Comparison of ENCODE assay signal across 8 mouse cellular contexts in genomic region chr6:138141111-138141592, GRCm38 (mm10). TPM values are rescaled to one million over a fixed set of nuclear protein-coding genes. Genes with fewer than 3 reads are reported as not detected.
DNase-seq lines count a peak whose midpoint lies in the region; ATAC-seq and TF ChIP-seq lines count a peak whose summit lies in the region.

No protein-coding gene starts in this region.

- H3K27ac ChIP-seq in spleen, adult 2 months (ENCODE audit: insufficient read depth, low read length) = peak overlapping the region; percentile 18; the same call in 1 of the 2 replicates
- peak overlapping the region; percentile 89 for H3K27ac ChIP-seq in intestine, postnatal 0 days (ENCODE audit: low read depth, low read length)
- H3K27ac ChIP-seq in liver, postnatal 0 days (ENCODE audit: low read depth) = peak overlapping the region; percentile 98
- H3K27ac ChIP-seq in neural tube, embryonic 13.5 days (replicated peaks) = peak overlapping the region; percentile 19

- H3K27me3 ChIP-seq in spleen, adult 2 months (ENCODE audit: control insufficient read depth, insufficient read depth, low read length) = no peaks in the 10 kb centered on the region
- no peaks in the 10 kb centered on the region for H3K27me3 ChIP-seq in intestine, postnatal 0 days (replicated peaks; ENCODE audit: control insufficient read depth, insufficient read depth, low read length)
- no peaks in the 10 kb centered on the region for H3K27me3 ChIP-seq in liver, postnatal 0 days (ENCODE audit: insufficient read depth, low read length)
- H3K27me3 ChIP-seq in neural tube, embryonic 13.5 days = no peaks in the 10 kb centered on the region

- no peak for DNase-seq in spleen, adult 2 months (ENCODE audit: low read depth in 1 of 2, low spot score in 2 of 2)
- no peak for DNase-seq in spleen, postnatal 14 days (ENCODE audit: low spot score in 2 of 2)
- DNase-seq in heart, adult 18-20 months = peak; percentile 90 to 91
- DNase-seq in liver, postnatal 0 days = peak; percentile 85
- no peak for DNase-seq in thymus, adult 18-20 months

- no peaks in the 10 kb centered on the region for H3K36me3 ChIP-seq in spleen, adult 2 months (ENCODE audit: control insufficient read depth, insufficient read depth, low read length)
- no peaks in the 10 kb centered on the region for H3K36me3 ChIP-seq in intestine, postnatal 0 days (ENCODE audit: control insufficient read depth, insufficient read depth)
- H3K36me3 ChIP-seq in liver, postnatal 0 days (replicated peaks; ENCODE audit: insufficient read depth, low read length) = 0 out of 2 replicates have a peak, but pooled peaks cover 4% of the 10 kb centered on the region
- no peaks in the 10 kb centered on the region for H3K36me3 ChIP-seq in neural tube, embryonic 13.5 days

- peak; percentile 92 for TF ChIP-seq EP300 in liver, postnatal 0 days (IDR thresholded peaks at IDR 0.05; ENCODE audit: low read depth)

- peak; percentile 62 for ATAC-seq in intestine, postnatal 0 days
- ATAC-seq in liver, postnatal 0 days = peak; percentile 63
- ATAC-seq in neural tube, embryonic 13.5 days (ENCODE audit: low read depth) = peak; percentile 75
- no peak for ATAC-seq in frontal cortex, adult (ENCODE audit: low TSS enrichment)

- H3K4me2 ChIP-seq in intestine, postnatal 0 days (replicated peaks; ENCODE audit: low read depth) = peak overlapping the region; percentile 79
- H3K4me2 ChIP-seq in liver, postnatal 0 days (ENCODE audit: low read depth, low read length) = peak overlapping the region; percentile 73
- peak overlapping the region; percentile 69 for H3K4me2 ChIP-seq in neural tube, embryonic 13.5 days

- no peaks in the 10 kb centered on the region for H3K4me1 ChIP-seq in spleen, adult 2 months (ENCODE audit: control insufficient read depth, insufficient read depth, insufficient read length)
- 0 out of 2 replicates have a peak, but pooled peaks cover 8% of the 10 kb centered on the region for H3K4me1 ChIP-seq in intestine, postnatal 0 days (replicated peaks; ENCODE audit: control insufficient read depth, insufficient read depth, low read length)
- peaks cover 10% of the 10 kb centered on the region; the same call in 1 of the 2 replicates for H3K4me1 ChIP-seq in liver, postnatal 0 days (ENCODE audit: insufficient read depth)
- H3K4me1 ChIP-seq in neural tube, embryonic 13.5 days (replicated peaks) = peaks cover 28% of the 10 kb centered on the region; the same call in 1 of the 2 replicates

- H3K9ac ChIP-seq in intestine, postnatal 0 days (ENCODE audit: low read depth, low read length) = peak overlapping the region; percentile 64; the same call in 1 of the 2 replicates
- peak overlapping the region; percentile 73 for H3K9ac ChIP-seq in liver, postnatal 0 days (replicated peaks)
- H3K9ac ChIP-seq in neural tube, embryonic 13.5 days = peak overlapping the region; percentile 23; the same call in 1 of the 2 replicates

- TF ChIP-seq CTCF in spleen, adult 2 months (IDR thresholded peaks at IDR 0.05; ENCODE audit: extremely low read depth, insufficient read depth, insufficient read length, insufficient replicate concordance) = no peak
- TF ChIP-seq CTCF in intestine, postnatal 0 days (IDR thresholded peaks at IDR 0.05; ENCODE audit: low read depth) = no peak
- TF ChIP-seq CTCF in liver, postnatal 0 days (IDR thresholded peaks at IDR 0.05; ENCODE audit: low read depth) = no peak

- no peak for TF ChIP-seq POLR2A in spleen, adult 2 months (IDR thresholded peaks at IDR 0.05; ENCODE audit: low read depth, low read length)

- H3K4me3 ChIP-seq in spleen, adult 2 months (ENCODE audit: extremely low read depth, insufficient read depth, insufficient read length) = peak overlapping the region; percentile 17; the same call in 1 of the 2 replicates
- H3K4me3 ChIP-seq in intestine, postnatal 0 days (ENCODE audit: low read depth, low read length) = peak overlapping the region; percentile 61
- peak overlapping the region; percentile 62 for H3K4me3 ChIP-seq in liver, postnatal 0 days (ENCODE audit: low read depth, low read length)
- peak overlapping the region; percentile 43 for H3K4me3 ChIP-seq in neural tube, embryonic 13.5 days

- no peaks in the 10 kb centered on the region for H3K9me3 ChIP-seq in intestine, postnatal 0 days (ENCODE audit: control insufficient read depth)
- H3K9me3 ChIP-seq in liver, postnatal 0 days (ENCODE audit: low read length) = no peaks in the 10 kb centered on the region
- no peaks in the 10 kb centered on the region for H3K9me3 ChIP-seq in neural tube, embryonic 13.5 days

- 56% methylated on average over 4 of the region's 4 CpGs for whole genome bisulfite sequencing in spleen, adult 2 months
- 27% methylated on average over 4 of the region's 4 CpGs for WGBS in intestine, postnatal 0 days
- WGBS in liver, postnatal 0 days (ENCODE audit: insufficient replicate concordance) = 32% methylated on average over 4 of the region's 4 CpGs
- WGBS in neural tube, embryonic 13.5 days = 42% methylated on average over 4 of the region's 4 CpGs

RNA-seq across cellular contexts. Expression of gene Mgst1, which starts 1.0 kb away (rescaled TPM):
- 37.7 and 45.4 TPM in 2 replicates for polyA plus RNA-seq in spleen, adult 2 months (2012; rRNA removed)
- 100 to 1,000 TPM in 1 of 2 experiments, 10 to 100 TPM in 1; 85.8 to 147 TPM for total RNA-seq in heart, adult 18-20 months (2021)
- polyA plus RNA-seq in intestine, postnatal 0 days (2015; fragmentation: Nextera tagmentation; extraction: Ambion mirVana) = 781 and 782 TPM in 2 replicates
- 2,719 and 2,927 TPM in 2 replicates for polyA plus RNA-seq in liver, postnatal 0 days (2015; fragmentation: Nextera tagmentation; extraction: Ambion mirVana)
- polyA plus RNA-seq in neural tube, embryonic 13.5 days (2015; fragmentation: Nextera tagmentation; extraction: Ambion mirVana) = 108 and 112 TPM in 2 replicates

Comparison
In these comparisons a context has a peak if more than half of its experiments do, and no peak if none do; other contexts are left out.
1. DNase-seq: peak in heart, adult 18-20 months (2 of 2) and liver, postnatal 0 days (single experiment); none in spleen, adult 2 months (0 of 2), spleen, postnatal 14 days (0 of 2) and thymus, adult 18-20 months (0 of 2).
2. H3K27ac ChIP-seq: peak in every context shown above with its lines; median percentile 98 in liver, postnatal 0 days; 89 in intestine, postnatal 0 days; 19 in neural tube, embryonic 13.5 days; 18 in spleen, adult 2 months.
3. H3K9ac ChIP-seq: peak in every context shown above with its lines; median percentile 73 in liver, postnatal 0 days; 64 in intestine, postnatal 0 days; 23 in neural tube, embryonic 13.5 days.
4. Peak in every context shown above with its lines, with median percentiles within 50 percentile points of each other: H3K4me3 ChIP-seq and H3K4me2 ChIP-seq.